Mouse (Mus musculus): ENCODE data around the gene Plb1. TPM values are rescaled to one million over a fixed set of nuclear protein-coding genes. Genes with fewer than 3 reads are reported as not detected.
A peak's percentile ranks its signal among the peaks of the same experiment; 100 is the strongest.

Plb1 gene
- 1 to 10 TPM; 1.1 to 1.2 TPM for total RNA-seq (2021)

DNA sequence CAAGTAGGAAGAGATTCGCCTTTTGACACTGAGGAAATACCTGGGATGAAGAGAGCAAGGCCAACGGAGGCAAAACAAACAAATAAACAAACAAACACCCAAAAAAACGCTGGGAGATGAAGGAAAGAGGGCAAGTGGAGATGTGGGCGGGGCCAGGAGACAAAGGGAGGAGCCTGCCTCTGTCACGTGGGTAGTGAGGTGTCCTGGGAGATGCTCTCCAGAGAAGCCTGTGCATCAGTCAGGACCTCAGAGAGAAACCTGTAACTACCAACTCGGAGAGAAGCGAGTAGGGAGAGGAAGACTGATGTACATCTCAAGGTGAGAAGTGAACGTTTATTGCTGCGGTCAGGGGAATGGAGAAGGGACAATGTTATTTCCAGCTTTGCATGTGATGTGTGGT lies at the start of gene Plb1:
Plb1 (plus strand) TSS at position 235 of the 400 bp plus-strand sequence.
- DNase-seq (ENCODE audit: low spot score in 2 of 2), result no peak
- intact Hi-C loops (cut with DNase I), result no loop called here

DNA sequence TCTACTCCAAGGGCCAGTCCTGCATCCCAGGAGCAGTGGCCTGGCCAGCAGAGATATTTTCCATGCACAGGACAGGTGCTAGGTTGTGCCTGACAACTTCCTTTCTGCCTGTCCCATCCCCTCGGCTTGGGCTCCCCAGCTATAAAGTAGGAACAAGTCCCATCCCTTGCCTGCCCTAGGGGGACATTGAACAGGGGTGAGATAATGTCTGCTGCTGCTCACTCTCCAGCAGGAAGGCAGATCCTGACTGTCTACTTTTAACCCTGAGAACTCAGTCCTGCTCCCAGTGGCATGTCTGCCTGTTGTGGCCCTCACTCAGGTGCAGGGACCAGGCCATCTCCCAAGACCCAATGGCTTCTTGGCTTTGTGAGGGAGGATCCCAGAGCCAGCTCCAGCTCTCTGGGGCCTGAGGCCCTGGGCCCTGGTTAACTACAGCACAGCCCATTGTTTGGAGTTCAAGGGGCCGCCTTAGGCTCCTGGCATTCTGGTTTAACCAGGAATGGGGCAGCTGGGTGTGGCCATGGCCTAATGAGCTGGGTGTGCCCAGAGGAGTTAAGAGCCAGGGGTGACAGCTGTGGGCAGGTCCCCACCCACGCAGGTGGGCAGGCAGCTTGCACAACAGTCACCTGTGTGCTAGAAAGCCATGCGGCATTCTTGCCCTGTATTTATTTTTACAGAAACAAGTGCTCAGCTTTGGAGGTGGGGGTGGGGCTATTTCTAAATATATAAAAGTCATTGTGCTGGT lies 49.5 kb upstream of the Plb1 start:
- intact Hi-C loops (cut with DNase I), result no loop called here
- DNase-seq (ENCODE audit: low spot score in 2 of 2), result no peak

DNA sequence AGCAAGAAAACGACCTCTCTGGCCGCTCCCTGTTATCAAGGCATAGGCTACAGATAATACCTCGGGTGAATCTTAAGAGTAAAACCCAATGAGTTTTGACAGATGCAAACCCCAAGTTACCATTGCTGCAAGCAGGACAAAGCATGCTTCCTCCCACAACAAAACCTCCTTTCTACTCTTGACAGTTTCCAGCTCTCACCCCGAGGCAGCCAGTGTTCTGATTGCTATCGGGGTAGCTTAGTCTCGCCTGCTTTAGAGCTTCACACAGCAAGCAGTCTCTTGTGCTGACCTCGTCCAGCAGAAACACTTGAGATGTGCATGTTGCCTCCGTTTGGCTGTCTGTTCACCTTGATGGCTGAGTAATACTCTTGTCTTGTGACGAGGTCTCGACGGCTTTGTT lies 44.8 kb upstream of the Plb1 start:
- DNase-seq (ENCODE audit: low spot score in 2 of 2), result no peak
- intact Hi-C loops (cut with DNase I), result no loop called here

DNA sequence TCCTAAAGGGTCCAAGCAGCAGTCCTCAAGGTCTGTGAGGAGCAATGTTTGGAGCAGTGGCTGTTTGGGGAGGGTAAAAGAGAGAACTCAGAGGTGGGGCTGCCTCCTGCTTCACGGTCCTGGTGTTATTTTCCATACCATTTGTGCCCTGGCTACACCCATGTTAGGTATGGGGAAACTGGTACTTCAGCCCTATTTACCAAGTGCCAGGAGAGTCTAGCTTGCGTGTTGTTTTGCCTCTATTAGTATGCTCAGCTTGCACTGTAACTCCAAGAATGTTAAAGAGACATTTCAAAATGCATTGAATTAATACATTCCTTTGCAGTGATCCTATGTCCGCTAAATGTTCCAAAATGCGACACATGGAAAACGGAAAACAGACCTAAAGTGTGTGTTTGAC lies 41.2 kb upstream of the Plb1 start:
- intact Hi-C loops (cut with DNase I), result no loop called here

DNA sequence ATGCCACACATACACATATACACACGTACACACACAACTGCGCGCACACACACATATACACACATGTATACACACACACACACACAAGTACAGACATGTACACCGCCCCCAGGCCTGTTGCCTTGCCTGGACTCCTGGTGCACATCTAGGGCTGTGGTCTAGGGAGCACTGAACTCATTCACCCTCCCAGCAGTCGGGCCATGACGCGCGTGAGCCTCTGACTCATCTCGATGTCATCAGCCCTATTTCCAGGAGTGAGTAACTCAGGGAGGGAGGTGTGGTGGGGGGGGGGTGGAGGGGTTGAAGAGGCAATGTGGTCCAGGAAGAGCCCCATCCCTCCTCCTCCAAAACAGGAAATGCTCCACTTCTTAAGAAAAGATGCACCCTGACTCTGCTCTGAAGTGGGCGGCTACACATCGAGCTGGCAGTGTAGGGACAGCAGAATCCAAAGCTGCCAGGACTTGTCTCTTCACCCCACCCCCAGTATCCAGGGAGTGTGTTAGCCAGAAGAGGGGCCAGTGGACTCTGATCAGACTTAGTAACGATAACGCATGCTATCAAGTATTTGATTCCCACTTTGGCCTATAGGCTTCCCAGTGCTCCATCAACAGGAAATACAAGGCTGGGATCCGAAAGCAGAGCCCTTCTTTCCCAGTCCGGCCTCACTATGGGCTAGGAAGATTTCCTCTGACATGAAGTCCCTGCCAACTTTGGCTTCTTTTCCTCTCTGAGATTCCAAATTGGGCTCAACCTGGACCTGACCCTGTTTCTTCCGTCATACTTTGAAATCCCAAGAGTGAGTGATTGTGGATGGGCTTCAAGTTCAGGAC lies 40.3 kb upstream of the Plb1 start:
- peak in 1 of 2 experiments; percentile 11 for DNase-seq (ENCODE audit: low spot score in 2 of 2)
- intact Hi-C loops (cut with DNase I), result no loop called here

More for the DNA sequence above, 41.2 kb upstream of the Plb1 start:
- no peak for DNase-seq (ENCODE audit: low spot score in 2 of 2)

DNA sequence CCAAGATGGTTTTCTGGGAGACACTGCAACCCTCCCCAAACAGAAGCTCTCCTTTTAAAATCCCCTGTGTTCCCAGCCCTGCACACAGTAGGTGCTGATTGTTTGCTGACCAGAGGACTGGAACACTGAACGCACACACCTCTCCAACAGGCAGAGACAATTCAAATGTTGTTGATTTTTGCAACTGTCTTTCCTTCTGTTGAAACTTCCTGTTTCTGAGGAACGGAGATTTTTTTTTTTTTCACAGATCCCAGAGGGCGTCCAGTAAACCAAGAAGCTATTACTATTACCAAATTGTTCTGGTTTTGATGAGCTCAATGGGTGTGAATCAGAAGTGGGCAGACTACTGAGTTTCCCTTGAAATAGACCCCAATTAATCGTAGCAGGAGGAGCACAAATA lies 38.3 kb upstream of the Plb1 start:
- DNase-seq (ENCODE audit: low spot score in 2 of 2), result no peak
- intact Hi-C loops (cut with DNase I), result no loop called here

DNA sequence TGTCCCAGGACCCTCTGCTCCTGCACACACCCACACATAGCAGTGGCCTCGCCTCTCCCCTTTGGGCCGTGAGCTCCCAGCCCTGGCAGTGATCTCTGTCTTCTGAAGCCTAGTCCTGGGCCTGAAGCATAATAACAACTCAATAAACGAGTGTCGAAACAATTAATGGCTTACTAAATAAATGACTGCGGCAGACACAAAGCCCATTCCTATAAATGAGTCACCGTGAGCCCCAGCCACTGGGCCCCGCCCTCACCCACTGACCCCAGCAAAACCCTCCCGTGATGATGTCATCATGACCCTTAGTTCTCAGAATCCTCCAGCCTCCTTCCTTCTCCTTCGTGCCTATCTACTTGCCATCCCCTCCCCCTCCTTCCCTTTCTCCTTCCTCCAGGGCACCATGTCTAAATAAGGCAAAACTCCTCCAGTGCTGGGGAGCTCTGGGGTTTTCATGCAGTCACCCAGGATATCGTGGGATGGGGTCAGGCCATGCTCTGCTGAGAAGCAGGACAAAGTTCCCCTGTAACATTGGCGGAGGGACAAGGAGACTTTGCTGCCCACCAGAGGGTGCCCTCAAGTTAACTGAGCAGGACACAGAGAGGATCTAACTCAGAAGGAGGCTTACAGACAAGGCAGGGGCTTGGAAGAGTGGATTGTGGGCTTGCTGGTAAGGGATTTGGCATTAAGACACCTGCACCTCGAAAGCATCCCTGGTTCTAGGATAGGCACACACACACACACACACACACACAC lies 36.5 kb upstream of the Plb1 start:
- no peak for DNase-seq (ENCODE audit: low spot score in 2 of 2)
- intact Hi-C loops (cut with DNase I), result loop anchor here (2.0 kb wide), 1 partner anchor 55 kb away; no protein-coding TSS in a partner anchor

DNA sequence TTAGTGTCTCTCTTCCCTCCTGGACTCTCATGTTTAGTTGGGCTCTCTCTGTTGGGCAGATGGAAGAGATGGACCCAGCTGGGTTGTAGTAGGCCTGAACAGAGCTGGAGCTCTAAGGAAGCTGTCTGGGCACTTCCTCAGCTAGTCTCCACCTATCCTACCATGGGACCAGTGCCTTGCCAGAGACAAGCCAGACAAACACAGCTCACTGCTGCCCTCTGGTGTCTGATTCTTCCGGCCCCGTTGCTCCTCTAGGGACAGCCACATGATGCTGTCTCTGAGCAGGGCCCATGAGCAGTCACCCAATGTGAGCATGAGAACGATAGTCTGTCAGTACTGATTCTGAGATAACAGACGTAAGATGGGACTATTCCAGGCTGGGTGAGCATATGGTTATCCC lies 34.8 kb upstream of the Plb1 start:
- intact Hi-C loops (cut with DNase I), result loop anchor here (1.0 to 2.0 kb wide), 2 partner anchors 57 to 634 kb away; no protein-coding TSS in a partner anchor
- DNase-seq (ENCODE audit: low spot score in 2 of 2), result peak; percentile 89 to 93

DNA sequence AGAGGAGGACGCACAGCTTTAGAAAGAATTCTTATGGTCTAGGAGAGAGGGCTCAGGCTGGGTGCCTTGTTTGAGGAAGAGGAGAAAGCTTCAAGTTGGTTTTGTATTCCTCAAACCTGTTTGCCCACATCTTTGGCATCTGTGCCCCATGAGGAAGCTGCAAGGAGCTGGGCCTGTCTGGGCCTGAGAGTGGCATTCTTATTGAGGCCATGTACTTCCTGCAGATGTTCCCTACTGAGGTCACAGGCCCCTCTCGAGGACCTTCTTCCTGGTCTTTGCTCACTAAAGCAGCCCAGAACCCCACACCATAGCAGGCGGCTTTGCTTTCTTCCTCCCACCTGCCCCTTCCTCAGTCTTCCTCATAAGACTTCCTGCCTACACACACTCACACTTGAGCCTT lies 33.4 kb upstream of the Plb1 start:
- DNase-seq (ENCODE audit: low spot score in 2 of 2), result no peak
- intact Hi-C loops (cut with DNase I), result no loop called here

DNA sequence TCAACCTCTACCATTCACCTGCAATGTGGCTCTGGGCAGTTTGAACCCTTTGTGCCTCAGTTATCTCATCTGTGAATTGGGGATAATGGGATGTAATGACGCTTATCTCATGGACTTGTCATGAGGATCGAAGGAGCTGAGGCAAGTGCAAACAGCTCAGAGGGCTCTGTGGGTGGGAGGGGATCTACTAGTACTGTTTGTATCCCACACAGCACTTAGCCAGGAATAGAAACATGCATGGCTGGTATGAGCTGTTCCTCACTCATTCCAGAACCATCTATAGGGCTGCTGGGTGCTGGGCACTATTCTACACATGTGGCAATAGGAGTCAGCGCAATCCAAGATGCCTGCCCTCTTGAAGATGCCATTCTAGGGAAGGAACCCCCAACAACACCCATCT lies 32.9 kb upstream of the Plb1 start:
- peak in 1 of 2 experiments; percentile 40 for DNase-seq (ENCODE audit: low spot score in 2 of 2)

DNA sequence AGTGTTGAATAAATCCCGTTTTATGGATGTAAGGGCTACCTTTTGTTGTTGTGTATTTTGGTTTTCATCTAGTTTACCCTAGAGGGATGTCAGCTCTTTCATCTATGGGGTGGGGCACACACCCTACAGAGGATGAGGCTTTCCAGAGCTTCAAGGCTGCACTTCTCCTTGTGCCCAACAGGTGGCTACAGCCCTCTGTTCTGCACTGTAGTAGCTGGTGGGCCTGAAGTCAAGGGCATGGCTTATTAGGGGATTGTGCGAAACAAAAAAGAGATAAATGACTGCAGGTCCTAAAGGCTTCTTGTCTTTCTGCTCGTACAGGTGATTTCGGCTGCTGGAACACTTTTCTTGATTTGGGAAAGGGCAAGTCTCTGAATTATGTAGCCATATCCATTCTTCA lies 27.9 kb upstream of the Plb1 start:
- DNase-seq (ENCODE audit: low spot score in 2 of 2), result no peak
- intact Hi-C loops (cut with DNase I), result no loop called here

More for the DNA sequence above, 32.9 kb upstream of the Plb1 start:
- intact Hi-C loops (cut with DNase I), result no loop called here

DNA sequence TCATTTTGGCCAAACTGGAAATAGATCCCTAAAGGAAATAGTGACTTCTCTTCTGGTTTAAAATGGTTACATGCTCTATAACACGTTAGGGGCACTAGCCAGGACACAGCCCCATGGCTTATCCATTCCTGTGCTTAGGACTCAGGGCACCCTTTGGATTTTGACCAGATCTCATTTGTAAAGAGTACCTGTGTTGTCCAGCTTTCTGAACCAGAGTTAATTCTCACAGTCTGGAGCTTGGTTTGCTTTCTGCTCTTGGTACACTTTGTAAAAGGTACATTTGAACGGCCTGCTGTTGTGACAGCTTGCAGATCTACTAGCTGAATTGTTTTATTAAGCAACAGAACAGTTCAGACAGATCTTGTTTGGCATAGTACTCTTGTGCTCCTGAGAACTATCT lies 25.8 kb upstream of the Plb1 start:
- intact Hi-C loops (cut with DNase I), result no loop called here
- no peak for DNase-seq (ENCODE audit: low spot score in 2 of 2)

DNA sequence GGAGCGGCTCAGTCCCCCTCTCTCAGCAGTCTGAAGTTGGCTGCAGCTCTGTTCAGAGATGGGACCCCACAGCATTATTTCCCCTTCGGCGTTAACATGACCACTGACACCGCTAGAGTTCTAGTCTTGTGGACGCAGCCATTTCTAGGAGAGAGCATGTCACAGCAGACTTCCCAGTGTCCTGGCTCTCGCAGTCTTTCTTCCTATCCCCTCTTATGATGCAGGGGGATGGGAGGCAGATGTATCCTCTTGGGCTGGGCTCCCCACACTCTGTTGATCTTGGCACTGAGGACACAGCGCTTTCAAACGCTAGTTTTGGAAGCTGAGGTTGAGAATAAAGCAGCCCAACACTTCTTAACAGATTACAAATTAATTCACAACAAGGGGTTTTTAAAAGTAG lies 24.0 kb upstream of the Plb1 start:
- DNase-seq (ENCODE audit: low spot score in 2 of 2), result no peak
- intact Hi-C loops (cut with DNase I), result no loop called here

DNA sequence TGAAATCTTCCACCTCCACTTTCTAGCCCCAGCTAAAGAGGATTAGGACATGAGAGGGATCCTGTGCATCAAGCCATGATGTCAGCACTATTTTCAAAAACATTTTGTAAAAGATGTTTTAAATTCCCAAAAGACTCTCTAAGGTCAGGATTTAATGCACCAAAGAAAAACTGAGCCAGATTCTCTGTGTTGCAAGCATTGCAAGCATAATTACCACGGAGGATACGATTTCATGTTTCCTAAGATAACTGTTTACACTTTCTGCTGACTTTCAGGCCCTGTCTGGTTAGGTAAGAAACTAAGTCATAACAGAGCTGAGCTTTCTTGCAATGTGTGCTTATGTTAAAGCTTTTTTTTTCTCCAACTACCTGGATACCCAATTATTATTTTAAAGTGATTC lies 21.5 kb upstream of the Plb1 start:
- intact Hi-C loops (cut with DNase I), result no loop called here

DNA sequence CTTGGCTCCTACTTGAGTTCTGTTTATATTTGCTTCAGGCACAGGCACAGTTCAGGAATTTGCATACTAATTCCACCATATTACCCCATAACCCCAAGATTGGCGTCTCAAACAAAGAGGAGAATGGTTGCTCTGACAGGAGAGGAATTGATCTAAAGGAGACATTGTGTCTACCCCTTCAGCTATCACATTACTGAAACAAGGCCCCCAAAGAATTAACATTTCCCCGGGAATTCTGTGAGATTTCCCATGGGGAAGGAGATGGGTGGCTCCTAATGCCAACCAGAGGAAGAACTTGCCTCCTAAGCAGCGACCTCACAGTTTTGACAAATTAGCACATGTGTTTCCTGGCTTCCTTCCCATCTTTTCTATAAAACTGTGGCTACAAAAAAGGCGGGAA lies 18.8 kb upstream of the Plb1 start:
- intact Hi-C loops (cut with DNase I), result no loop called here

More for the DNA sequence above, 21.5 kb upstream of the Plb1 start:
- no peak for DNase-seq (ENCODE audit: low spot score in 2 of 2)

DNA sequence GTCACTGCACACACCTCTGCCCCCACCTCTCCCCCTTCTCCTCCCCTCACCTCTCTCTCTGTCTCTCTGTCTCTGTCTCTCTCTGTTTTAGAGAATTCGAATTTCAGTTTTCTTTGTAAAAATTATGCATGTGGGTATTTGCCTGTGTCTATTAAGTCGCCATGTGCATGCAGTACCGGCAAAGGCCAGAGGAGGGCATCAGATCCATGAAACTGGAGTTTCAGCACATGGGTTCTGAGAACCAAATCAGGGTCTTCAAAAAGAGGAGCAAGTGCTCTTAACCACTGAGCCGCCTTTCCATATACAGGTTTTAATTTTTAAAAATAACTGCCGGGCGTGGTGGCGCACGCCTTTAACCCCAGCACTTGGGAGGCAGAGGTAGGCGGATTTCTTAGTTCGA lies 17.0 kb upstream of the Plb1 start:
- DNase-seq (ENCODE audit: low spot score in 2 of 2), result peak in 1 of 2 experiments; percentile 5
- intact Hi-C loops (cut with DNase I), result loop anchor here (5.0 kb wide), 1 partner anchor 87 kb away; no protein-coding TSS in a partner anchor

More for the DNA sequence above, 18.8 kb upstream of the Plb1 start:
- DNase-seq (ENCODE audit: low spot score in 2 of 2), result no peak

DNA sequence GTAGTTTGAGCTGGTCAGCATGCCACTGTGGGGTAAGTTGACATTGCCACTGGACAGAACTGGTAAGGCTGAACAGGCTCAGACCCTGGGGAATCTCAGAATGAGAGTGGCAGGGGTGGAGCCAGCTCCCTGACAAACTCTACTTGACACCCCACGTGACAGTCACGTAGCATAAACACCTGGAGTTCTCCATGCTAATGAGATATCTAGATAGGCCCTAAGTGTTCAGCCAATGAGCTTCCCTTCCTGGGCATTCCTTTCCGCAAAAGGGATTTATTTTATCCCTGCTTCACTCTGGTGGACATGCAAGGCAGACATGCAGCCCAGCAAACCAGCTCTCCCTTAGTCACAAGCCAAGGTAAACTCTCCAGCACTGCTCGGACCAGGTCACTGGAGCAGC lies 16.0 kb upstream of the Plb1 start:
- intact Hi-C loops (cut with DNase I), result loop anchor here (5.0 kb wide), 1 partner anchor 86 kb away; no protein-coding TSS in a partner anchor
- no peak for DNase-seq (ENCODE audit: low spot score in 2 of 2)

DNA sequence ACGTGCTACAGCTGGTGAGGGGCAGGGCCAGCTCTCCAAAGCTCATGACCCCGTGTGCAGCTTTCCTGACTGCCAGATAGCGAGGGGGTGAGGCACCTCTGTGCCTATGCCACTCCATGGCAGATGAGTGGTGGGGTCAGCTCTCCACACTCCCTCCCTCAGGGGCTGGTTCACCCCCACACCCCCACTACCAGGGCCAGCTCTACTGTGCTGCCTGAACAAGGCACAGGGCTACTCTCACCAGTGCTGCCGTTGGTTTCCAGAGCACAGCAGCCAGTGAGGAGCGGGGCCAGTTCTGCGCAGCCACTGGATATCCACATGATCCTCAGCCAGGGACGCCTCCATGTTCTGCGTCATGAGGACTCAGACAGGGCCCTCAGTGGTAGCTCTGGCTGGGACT lies 15.0 kb upstream of the Plb1 start:
- DNase-seq (ENCODE audit: low spot score in 2 of 2), result no peak
- intact Hi-C loops (cut with DNase I), result loop anchor here (5.0 kb wide), 1 partner anchor 85 kb away; no protein-coding TSS in a partner anchor

DNA sequence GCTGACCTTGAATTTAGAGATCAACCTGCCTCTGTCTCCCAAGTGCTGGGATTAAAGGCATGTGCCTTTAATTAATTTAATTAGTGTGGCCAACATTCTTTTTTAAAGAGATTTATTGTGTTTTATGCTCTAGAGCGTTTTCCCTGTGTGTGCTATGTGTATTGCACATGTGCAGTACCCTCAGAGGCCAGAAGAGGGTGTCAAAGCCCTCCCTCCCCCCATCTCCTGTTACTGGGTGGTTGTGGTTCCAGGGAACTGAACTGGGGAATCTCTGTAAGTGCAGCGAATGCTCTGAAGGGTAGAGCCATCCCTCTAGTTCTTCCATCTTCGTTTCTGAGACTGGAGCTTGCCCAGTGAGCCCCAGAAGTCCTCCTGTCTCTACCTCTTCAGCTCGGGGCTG lies 2.1 kb upstream of the Plb1 start:
- no peak for DNase-seq (ENCODE audit: low spot score in 2 of 2)
- intact Hi-C loops (cut with DNase I), result no loop called here

DNA sequence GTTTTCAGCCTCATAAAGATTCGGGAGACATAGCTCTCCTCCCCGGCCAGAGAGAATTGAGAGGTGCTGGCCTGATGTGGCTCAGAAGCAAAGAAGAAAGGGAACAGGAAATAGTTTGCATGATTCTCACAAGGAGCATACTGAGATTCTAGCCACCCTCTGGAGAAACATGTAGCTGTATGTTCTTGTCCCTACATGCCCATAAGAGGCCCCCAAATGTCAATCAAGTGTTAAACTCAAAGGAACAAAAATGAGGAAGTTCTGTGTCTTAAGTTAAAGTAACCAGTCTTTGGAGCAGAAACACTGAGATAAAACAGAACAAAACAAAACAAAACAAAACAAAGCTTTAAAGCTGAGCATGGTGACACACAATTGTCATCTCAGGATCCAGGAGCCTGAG lies 6.8 kb downstream of the Plb1 start:
- intact Hi-C loops (cut with DNase I), result no loop called here
- DNase-seq (ENCODE audit: low spot score in 2 of 2), result no peak

Data from left cerebral cortex, postnatal 25 days (tissue).